Mouse (Mus musculus): ENCODE measurements around the gene Amz1.

Amz1 gene

DNA sequence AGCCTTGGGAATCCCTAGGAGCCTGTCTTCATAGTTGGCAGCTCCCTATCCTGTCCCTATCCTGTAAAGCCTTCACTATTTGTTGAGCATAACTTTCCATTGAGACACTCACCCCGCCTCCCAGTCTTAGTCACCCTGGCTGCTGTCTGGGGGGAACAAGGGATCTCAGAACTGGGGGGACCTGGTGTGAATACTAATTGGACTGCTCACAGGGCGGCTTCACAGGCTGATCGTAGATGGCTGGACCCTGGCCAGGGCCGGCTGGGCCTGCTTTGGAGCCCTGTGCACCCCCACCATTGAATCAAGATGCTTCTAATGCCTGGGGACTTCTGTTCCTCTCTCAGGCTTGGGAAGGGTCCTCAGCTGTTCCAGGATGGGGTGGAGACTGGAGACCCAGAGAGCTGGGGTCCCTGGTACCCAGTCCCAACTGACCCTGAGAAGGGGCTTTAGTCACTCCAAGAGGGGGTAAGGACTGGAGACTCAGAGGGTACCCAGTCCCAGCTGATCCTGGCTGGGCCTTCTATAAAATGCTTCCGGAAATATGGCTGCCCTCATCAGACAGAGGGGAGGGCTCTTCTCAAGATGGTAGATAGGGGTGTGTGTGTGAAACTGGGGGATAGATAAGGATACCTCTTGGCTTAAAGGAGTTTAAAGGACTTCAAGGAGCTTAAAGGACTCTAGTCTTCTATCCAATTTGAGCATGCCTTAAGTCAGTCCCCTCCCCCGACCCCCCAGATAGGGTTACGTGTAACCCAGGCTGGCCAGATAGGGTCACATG is 2.3 kb downstream of the Amz1 start:
- DNase-seq (ENCODE audit: low read depth, low spot score) = no peak

DNA sequence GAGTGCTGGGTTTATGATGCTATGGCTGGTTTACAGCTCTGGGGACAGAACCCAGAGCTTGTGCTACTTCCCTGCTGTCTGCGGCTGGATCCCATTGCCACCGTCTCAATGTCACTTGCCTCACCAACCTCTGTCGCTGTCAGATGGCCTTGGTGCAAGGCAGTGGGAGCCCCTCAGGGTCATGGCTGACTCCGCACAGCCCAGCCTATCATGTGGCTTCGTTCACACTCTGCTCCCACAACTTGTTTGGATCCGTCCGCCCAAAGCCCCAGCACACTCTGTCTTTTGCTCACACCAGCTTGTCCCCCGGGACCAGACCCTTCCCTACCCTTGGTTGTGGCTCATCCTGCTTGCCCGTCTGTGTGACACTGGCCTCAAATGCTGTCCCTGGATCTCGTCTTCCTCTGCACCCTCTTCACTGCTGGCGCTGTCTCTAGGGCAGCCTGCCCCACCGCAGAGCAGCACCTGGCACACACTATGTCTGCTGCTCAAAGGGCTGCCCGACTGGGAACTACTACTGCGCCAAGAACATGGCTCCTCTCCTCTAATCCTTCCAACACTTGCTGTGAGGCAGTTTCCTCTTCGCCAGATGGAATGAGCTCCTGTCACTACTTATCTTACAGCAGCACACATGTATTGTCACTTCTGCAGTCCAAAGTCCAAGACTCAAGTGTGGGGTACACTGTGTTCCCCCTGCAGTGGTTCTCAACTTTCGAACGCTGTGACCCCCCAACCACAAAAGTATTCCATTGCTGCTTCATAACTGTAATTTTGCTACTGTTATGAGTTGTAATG is 3.2 kb downstream of the Amz1 start:
- DNase-seq (ENCODE audit: low read depth, low spot score) = no peak

- no peak for DNase-seq (ENCODE audit: low read depth, low spot score)
Measured at GRCm38 (mm10) chr5:140731040-140731797, 7.3 kb downstream of the Amz1 start.

DNA sequence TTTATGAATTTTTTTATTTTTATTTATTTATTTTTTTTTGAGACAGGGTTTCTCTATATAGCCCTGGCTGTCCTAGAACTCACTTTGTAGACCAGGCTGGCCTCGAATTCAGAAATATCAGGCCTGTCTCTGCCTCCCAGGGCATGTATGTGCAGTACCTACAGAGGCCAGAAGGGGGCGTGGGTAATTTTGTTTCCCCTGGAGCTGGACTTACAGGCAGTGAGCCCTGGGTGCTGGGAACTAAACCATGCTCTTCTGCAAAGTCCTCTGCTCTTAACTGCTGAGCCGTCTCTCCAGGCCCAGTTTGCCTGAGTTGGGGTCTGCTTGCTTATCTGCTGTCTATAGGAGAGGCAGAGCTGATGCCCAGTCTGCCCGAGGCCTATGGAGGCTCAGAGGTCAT is 8.3 kb downstream of the Amz1 start:
- no peak for DNase-seq (ENCODE audit: low read depth, low spot score)

GRCm38 (mm10) chr5:140733336-140733735 is 9.4 kb downstream of the Amz1 start:
- DNase-seq (ENCODE audit: low read depth, low spot score) = no peak

DNA sequence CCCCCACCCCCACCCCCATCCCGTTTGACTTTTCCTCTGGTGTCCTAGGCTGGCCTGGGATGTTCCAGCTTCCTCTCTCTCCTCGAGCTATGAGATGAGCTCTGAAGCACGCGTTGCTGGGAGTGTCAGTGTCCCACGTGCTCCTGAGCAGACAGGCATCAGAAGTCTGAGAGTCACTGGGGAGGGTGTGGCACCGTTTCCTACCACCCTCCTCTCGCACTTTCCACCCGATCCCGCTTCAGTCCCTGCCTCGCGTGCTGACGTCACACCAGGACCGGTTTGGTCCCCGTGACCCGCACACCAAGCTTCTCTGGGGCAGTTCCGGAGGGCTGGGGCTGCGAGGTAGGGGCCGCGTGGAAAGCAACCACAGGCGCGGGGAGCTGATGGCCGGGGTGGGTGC is 11.4 kb downstream of the Amz1 start:
- DNase-seq (ENCODE audit: low read depth, low spot score) = no peak

GRCm38 (mm10) chr5:140736166-140736565 is 12.2 kb downstream of the Amz1 start:
- no peak for DNase-seq (ENCODE audit: low read depth, low spot score)

- no peak for DNase-seq (ENCODE audit: low read depth, low spot score)
Measured at GRCm38 (mm10) chr5:140739813-140740212, 15.9 kb downstream of the Amz1 start.

- no peak for DNase-seq (ENCODE audit: low read depth, low spot score)
Measured at GRCm38 (mm10) chr5:140741040-140741439, 17.1 kb downstream of the Amz1 start.

- DNase-seq (ENCODE audit: low read depth, low spot score) = no peak
Measured at GRCm38 (mm10) chr5:140741877-140742276, 17.9 kb downstream of the Amz1 start.

GRCm38 (mm10) chr5:140743706-140744131 is 19.8 kb downstream of the Amz1 start:
- no peak for DNase-seq (ENCODE audit: low read depth, low spot score)

- no peak for DNase-seq (ENCODE audit: low read depth, low spot score)
Measured at GRCm38 (mm10) chr5:140748425-140748824, 24.5 kb downstream of the Amz1 start.

DNA sequence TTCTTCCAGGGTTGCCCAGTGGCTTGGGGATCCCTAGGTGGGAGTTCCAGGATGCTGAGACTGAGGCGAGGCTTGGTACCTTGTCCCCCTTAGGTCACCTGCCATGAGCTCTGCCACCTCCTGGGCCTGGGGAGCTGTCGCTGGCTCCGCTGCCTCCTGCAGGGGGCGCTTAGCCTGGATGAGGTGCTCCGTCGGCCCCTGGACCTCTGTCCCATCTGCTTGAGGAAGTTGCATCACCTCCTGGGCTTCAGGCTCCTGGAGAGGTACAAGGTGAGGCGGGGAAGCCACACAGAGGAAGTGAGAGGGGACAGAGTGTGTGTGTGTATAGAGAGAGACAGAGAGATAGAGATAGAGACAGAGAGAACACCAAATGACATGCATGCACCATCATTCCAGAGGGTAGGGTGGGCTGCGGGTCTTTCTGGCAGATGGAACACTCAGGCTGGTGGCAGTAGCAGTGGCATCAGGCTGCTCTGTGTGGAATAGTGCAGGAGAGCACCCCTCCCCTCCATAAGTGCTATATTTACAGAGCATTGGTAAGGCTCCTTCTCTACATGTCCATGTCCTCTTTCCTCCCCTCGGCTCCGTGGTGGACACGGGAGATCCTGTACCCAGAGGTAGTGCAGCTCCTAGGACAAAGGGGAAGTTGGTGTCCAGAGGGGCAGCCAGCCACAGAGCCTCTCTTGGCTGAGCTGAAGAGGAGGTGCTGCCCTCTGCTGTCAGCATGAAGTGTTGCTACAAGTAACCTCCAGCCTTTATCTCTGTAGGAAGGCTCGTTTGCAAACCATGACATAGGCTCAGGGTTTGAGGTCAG is 25.3 kb downstream of the Amz1 start:
- DNase-seq (ENCODE audit: low read depth, low spot score) = peak; percentile 42

GRCm38 (mm10) chr5:140750925-140751324 is 27.0 kb downstream of the Amz1 start:
- DNase-seq (ENCODE audit: low read depth, low spot score) = no peak

DNA sequence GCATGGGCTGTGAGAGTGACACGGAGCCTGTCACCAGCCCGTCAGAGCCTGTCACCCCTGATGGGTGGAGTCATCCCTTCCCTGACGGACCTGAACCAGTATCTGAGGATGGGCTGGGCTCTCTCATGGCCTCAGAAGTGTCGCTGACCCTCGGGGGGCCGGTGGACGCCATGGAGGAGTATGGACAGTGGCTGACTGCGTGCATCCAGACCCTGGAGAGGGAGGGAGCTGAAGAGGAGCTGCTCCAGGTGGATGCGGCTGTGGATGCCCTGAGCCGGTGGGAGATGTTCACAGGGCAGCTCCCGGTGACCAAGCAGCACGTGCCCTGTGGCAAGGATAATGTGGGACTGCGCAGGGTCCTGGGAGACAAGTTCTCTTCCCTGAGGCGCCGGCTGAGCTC is 28.1 kb downstream of the Amz1 start:
- no peak for DNase-seq (ENCODE audit: low read depth, low spot score)

- DNase-seq (ENCODE audit: low read depth, low spot score) = no peak
Measured at GRCm38 (mm10) chr5:140752639-140753038, 28.7 kb downstream of the Amz1 start.

DNA sequence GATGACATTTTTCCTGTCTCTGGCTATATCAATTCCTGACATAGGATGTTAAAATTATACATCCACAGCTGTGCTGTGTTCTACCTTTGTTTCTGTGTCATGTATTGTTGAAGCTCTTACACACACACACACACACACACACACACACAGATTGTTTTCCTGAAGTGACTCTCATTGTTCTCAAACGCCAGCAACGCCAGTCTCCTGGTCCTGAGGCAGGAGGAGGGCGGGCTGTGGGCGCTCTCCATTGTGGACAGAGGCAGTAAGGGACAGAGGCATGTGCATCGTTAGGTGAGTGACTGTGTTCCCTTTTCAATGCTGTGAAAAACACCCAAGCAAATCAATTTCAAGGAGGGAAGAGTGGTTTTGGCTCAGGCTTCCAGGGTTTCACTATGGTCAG is 29.3 kb downstream of the Amz1 start:
- DNase-seq (ENCODE audit: low read depth, low spot score) = no peak

- no peak for DNase-seq (ENCODE audit: low read depth, low spot score)
Measured at GRCm38 (mm10) chr5:140758864-140759263, 34.9 kb downstream of the Amz1 start.

- DNase-seq (ENCODE audit: low read depth, low spot score) = no peak
Measured at GRCm38 (mm10) chr5:140762540-140762939, 38.6 kb downstream of the Amz1 start.

DNA sequence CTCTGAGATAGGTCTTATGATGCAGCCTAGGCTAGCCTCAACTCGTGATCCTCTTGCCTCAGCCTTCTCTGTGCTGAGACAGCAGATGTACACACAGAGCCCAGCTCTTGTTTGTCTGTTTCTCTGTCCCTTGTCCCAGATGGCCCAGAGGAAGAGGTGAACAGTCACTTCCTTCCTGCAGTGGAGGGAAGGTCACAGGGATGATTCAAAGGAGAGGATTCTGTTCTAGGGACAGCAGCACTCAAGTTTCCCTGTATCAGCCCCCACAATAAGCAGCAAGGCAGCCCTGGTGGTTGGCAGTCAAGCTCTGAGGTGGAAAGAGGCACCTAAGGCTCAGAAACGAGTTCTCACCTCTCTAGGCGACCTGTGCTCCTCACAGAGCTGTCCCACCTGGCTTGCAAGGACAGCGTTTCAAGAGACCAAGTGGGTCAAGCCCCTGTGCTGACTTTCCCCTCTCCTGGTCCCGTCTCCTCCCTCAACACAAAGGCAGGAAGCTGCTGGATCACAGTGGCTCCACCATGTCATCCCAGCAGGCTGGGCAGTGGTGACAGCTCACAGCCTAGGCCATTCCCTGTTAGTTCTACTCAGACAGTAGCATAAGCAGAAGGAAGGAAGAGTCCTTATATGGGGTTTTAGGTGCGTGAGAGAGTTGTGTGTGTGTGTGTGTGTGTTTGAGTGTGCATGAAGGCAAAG is 41.1 kb downstream of the Amz1 start:
- no peak for DNase-seq (ENCODE audit: low read depth, low spot score)

DNA sequence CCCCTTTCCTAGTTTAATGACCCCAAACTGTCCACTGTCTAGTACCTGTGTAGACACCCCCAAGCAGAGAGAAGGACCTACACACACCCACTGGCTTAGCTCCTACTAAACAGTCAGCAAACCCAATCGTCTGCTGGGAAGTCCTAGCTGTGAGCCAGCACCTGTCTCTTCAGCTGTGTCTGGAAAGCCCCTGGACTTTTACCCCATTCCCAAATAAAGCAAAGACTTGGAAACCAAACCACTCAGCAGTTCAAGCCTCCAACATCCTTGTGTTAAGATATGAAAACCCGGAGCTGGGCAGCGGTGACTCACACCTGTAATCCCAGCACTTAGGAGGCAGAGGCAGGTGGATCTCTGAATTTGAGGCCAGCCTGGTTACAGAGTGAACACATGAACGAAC is 42.6 kb downstream of the Amz1 start:
- no peak for DNase-seq (ENCODE audit: low read depth, low spot score)
